Mouse (Mus musculus): ENCODE results near the gene Olfr1509.
"Not testable (repeated sequence)": the region's sequence is repeated elsewhere in the genome, so short reads cannot be mapped to it uniquely, and the experiment has no call there.

The Olfr1509 gene

DNA sequence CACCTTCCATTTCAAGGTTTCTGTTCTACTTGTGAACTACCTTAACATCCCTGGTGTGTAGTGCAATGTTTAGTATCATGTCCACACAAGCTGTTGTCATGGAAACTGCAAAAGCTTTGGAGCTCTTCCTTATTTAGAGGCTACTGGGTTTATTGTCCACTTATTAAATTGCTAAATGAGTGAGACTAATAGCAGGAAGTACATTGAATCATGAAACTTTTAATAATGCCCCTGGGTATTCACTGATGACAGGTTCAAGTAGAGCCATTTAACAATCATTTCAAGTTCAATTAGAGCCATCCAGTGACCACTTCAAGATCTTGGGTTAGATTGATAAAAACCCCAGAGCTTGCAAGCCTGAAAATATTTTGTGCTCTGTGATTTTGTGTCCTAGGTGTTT is at the start of gene Olfr1509:
Gene Olfr1509 (plus strand): TSS at position 301 of the 400 bp plus-strand sequence.
- DNase-seq, result no peak

DNA sequence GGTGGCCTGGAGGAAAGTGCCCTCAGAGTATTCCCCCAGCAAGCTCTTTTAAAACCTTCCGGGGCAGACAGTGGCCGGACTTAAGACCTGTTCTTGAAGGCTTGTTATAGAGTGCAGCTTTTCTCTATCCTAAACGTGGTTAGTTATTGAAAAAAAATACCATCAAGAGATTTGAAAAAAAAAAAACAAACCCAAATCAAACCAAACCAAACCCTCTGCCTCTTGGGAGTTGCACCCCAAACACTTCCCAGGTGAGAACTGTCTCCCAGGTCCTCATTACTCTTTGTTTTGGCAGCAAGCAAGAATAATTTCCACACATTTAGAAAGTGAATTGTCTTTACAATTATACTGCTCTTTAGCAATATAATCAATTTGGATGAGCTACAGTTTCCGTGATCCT is 45.5 kb upstream of the Olfr1509 start, which contains the start of gene Olfr1511:
Gene Olfr1511 (minus strand): TSS at position 101 of the 400 bp plus-strand sequence.
- DNase-seq, result no peak

DNA sequence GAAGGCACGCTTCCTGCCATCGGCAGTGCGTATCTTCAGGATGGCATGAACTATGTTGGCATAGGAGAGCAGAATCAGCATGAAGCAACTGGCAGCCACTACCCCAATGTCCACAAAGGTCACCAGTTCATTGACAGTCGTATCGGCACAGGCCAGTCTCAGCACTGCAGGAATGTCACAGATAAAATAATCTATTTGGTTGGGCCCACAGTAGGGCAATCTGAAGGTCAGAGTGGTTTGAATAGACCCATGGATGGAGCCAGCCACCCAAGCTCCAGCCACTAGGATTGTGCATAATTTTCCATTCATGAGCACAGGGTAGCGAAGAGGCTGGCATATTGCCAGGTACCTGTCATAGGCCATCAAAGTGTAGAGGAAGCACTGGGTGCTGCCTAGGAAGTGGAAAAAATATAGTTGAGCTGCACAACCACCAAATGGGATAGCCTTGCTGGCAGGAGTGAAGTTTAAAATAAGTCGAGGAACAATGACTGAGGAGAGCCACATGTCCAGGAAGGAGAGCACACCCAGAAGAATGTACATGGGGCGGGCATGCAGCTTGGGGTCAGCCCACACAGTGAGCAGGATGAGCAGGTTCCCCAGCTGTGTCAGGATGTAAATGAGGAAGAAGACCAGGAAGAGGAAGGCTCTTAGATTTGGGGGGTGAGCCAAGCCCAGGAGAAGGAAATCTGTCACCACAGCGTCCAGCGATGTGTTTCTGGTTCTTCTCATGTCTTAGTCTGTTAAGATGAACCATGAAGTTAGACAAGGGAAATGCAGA is 32.5 kb upstream of the Olfr1509 start:
- DNase-seq, result not testable (repeated sequence)

DNA sequence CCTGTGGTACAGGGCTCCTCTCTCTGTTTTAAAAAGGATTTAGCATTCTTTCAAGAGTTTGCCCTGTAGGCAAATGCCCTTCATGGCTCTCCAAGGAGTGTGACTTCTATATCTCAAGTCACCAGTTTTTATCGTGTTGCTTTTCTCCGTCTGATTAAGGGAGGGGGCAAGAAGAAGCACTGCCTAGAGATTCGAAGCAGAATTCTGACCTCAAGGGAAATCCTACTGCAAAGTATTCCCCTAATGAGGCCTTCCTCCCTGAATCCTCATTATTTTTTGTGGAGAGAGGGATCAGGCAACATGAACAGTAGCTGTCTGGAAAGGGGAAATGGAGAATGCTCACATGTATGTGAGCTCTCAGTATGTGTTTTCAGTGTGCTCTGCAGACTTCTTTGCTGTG is 28.5 kb upstream of the Olfr1509 start, which contains the start of gene Olfr1510:
Gene Olfr1510 (minus strand): TSS at position 101 of the 400 bp plus-strand sequence.
- no peak for DNase-seq

DNA sequence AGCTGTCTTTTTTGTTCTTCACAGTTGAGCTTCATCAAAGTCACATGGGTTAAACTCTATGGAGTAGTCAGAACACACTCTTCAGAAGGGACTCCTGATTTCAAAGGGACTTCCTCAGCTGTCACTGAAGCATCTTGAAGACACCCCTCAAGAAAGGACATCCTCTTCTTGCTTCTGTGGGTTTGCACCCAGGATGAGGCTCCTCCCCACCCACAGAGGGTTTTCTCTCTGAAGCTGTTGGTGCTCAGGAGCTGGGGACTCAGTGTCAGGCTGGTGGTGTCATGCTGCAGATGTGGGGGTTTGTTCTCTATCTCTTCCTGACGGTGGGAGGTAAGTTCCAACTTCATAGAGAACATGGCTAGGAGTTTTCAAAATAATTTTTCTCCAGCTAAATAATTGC is 15.1 kb upstream of the Olfr1509 start:
- no peak for DNase-seq

DNA sequence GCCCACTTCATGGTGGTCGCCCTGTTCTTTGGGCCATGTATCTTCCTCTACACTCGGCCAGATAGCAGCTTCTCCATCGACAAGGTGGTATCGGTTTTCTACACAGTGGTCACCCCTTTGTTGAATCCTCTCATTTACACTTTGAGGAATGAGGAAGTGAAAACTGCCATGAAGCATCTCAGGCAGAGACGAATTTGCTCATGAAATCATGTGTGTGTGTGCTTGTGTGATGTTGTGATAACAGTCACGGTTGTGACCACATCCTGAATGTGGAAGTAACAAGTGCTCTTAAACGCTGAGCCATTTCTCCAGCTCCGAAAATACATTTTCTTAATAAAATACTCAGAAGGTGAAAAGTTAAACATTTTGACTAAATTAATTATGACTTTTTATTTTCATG is 8.3 kb downstream of the Olfr1509 start:
- no peak for DNase-seq

DNA sequence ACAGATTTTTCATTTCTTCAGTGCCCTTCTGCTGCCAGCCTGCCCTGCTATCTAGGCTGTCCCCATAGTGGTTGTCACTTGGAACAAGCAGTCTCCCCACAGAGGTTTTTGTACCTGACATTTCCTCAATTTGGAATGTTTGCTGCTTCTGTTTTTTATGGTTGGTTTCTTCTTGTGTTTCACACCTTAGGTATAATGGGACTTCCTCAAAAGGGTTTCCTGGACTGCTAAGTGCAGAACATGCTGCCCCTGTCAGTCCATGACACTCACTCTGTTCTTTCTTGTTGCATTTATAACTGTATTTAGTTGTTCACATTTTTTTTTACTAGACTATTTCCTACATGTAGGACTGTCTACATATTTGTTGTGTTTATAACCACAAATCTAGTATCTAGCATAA is 19.1 kb downstream of the Olfr1509 start:
- DNase-seq, result no peak

DNA sequence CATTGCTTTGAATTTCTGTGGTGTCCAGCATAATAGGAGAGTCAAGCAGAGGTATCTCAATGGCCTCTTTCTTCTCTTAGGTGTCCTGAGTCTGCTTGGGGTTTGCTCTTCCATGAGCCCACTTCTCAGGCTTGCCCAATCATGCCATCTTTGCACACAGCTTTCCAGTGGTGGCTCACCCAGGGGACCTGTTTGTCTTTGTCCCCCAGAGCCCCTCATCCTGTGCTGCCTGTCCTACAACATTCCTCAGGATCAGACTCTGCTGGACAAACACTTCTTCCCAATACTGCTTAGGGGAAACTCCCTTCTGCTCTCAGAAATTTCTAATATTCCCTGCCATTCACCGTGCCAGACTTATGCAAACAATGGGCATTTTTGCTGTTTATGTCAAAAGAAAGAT is 22.9 kb downstream of the Olfr1509 start:
- no peak for DNase-seq

DNA sequence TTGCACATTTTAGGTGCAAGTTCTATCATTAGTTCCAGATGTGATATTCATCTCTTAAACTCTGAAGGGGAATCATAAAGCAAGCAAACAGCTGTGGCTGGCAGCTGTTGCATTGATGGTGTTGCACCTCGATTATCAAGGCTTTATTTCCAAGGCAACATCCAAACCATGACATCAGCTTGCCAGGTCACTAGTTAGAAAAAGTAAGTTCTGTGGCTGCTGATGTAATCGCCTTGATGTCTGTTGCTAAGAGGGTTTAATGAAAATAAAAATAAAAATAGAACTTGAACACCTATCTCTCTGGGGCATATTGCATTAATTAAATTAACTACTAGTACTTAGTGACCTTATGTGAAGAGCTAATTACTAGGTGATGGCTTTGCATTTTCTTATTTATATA is 24.6 kb downstream of the Olfr1509 start, which contains the start of gene Olfr1508:
Gene Olfr1508 (minus strand): TSS at position 101 of the 400 bp plus-strand sequence.
- no peak for DNase-seq

DNA sequence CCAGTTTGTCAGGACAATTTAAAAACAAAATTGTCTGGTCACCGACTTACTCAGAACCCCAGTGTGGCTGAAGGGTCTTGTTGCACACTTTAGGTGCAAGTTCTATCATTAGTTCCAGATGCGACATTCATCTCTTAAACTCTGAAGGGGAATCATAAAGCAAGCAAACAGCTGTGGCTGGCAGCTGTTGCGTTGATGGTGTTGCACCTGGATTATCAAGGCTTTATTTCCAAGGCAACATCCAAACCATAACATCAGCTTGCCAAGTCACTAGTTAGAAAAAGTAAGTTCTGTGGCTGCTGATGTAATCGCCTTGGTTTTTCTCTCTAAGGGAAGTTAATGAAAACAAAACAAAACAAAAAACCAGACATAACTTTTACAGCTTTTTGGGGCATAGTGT is 52.7 kb downstream of the Olfr1509 start, which contains the start of gene Olfr1507:
Gene Olfr1507 (minus strand): TSS at position 234 of the 400 bp plus-strand sequence.
- DNase-seq, result no peak
